Comparison of ENCODE assay signal across 15 mouse cellular contexts in the genomic region with DNA sequence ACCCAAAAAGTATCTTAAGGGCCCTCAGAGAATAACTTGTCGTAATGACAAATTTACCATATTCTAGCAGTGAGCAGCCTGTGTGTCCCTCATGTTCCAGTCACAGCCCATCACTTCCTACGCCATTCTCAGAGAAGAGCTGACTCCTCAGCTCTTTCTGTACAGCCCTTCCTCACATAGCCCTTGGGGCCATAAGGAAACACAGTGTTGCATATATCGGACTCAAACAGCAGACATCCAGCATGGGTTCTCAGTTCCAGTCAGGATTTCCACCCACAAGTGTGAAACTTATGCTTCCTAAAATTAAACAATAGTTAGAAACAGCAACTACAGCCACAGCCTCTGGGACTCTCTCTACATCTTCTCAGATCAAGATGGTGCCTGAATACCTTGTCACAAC. TPM values are rescaled to one million over a fixed set of nuclear protein-coding genes. Genes with fewer than 3 reads are reported as not detected.
"Had no signal": no experiment of that assay in that cellular context is flagged by ENCODE, and none has a peak within 500 bp of the region (broad histone marks: within the 10 kb centered on the region; RNA-seq: fewer than 3 reads in every experiment).

No protein-coding gene starts in this region.

- ATAC-seq: midbrain, embryonic 16.5 days had no signal

- DNase-seq: lung, adult 18-20 months; lung, embryonic 14.5 days; lung, postnatal 10 days; lung, postnatal 4 days; midbrain, embryonic 14.5 days; retina, postnatal 1 day; right cerebral cortex, postnatal 25 days; right cerebral cortex, postnatal 4 days; spleen, adult 18-20 months; thymus, adult 18-20 months; thymus, postnatal 14 days; thymus, postnatal 36 days had no signal

RNA-seq across cellular contexts. Expression of a gene that starts 27.6 kb away (rescaled TPM):
- total RNA-seq: megakaryocyte, adult 5-6 weeks; megakaryocyte-erythroid progenitor cell, adult 5-6 weeks had no signal
